Mouse (Mus musculus): ENCODE data around the gene E430018J23Rik. TPM values are rescaled to one million over a fixed set of nuclear protein-coding genes. Genes with fewer than 3 reads are reported as not detected.
"Not testable (repeated sequence)": the region's sequence is repeated elsewhere in the genome, so short reads cannot be mapped to it uniquely, and the experiment has no call there.

The E430018J23Rik gene
- 1 to 10 TPM; 1.2 to 1.3 TPM for total RNA-seq (2021)
- long read RNA-seq, experiment 1, partial matches to known transcripts, result 0 of 1 reads
- long read RNA-seq, experiment 1, other reads (novel, unspliced or antisense), result 1 of 1 reads
- long read RNA-seq, experiment 2, result 0 reads

DNA sequence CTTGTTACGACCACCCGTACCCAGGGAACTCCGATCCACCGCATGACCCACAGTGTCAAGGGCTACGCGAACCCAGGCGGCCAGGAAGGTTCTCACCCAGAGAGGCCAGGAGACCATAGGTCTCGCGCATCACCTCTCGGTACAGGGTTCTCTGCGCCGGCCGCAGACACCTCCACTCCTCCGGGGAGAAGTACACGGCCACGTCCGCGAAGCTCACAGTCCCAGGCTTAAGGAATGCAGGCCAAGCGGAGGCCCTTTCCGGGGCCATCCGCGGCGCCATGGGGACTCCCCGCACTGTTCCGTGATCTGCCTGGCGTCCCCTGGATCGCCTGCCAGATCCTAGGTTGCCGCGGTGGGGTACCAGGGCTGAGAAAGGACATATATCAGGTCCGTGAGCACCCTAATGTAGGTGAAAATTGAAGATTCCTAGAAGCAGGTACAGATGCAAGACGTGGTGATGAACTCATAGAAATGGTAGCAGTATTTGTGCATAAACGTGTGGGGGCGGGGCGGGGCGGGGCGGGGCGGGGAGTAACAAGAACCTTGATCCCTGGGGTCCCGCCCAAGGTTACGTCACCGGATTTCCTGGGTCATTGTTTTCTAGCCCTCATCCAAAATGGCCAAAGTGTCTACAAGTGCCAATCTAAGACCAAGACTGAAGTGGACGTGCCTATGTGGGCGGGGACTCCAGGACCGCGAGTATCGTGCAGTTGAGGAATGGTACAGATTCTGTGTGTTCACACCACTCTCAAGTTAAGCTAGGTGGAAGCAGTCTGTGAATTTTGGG is at the start of gene E430018J23Rik:
TSS of gene E430018J23Rik (minus strand) at position 473 of the 787 bp plus-strand sequence.
- intact Hi-C loops (cut with DNase I), result no loop called here
- DNase-seq, result peak; percentile 96
- no peak for TF ChIP-seq CTCF (IDR thresholded peaks at IDR 0.05)
- H3K4me3 ChIP-seq, result peak within 1 kb of the TSS; percentile 87
- H3K27ac ChIP-seq, result peak within 1 kb of the TSS; percentile 93

DNA sequence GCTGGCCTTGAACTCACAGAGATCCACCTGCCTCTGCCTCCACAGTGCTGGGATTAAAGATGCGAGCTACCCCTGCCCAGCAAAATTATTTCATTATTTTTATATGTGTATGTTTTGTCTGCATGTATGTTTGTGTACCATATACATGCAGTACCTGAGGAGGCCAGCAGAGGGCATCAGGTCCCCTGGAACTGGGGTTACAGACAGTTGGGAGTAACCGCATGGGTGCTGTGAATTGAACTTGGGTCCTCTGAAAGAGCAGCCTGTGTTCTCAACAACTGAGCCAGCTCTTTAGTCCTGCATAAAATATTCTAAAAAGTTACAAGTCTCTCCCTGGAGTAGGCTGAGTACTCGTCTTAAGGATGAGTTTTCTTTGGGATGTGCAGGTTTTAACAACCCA is 44.3 kb upstream of the E430018J23Rik start:
- intact Hi-C loops (cut with DNase I), result no loop called here
- TF ChIP-seq CTCF (IDR thresholded peaks at IDR 0.05), result peak; percentile 55
- no peak for DNase-seq
- H3K27ac ChIP-seq, result no peak overlapping the region
- no peak overlapping the region for H3K4me3 ChIP-seq

DNA sequence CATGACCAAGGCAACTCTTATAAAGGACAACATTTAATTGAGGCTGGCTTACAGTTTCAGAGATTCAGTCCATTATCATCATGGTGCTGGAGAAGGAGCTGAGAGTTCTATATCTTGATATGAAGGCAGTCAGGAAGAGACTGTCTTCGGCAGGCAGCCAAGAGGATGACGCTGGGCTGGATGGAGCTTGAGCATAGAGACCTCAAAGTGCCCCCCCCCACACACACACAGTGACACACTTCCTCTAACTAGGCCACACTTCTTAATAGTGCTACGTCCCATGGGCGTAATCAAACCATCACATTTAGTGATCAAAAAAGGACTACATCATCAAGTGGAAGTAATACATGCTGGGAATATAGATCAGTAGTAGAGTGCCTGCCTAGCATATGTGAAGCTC is 41.8 kb upstream of the E430018J23Rik start:
- Histone ChIP-seq H3K4me3 (no peak overlapping the region), H3K27ac (no peak overlapping the region)
- no peak for DNase-seq
- no peak for TF ChIP-seq CTCF (IDR thresholded peaks at IDR 0.05)
- intact Hi-C loops (cut with DNase I), result no loop called here

DNA sequence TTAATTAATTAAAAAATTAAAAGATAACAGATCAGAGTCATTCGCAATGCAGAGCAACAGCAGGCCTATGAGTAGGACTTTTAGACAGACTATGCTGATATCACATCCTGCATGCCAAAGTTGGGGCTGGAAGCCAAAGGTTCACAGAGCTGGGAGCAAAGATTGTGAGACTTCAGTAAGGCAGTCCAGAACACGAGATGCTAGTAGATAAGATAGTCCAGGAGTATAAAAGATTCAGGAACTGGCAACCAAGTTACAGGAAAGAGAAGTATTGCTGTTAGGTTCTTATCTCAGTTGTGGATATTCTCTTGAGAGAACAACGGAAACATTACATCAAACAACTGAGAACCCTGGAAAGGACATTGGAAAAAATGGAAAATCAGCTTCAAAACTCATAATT is 32.9 kb upstream of the E430018J23Rik start:
- DNase-seq, result no peak
- H3K4me3 ChIP-seq, result no peak overlapping the region
- no peak for TF ChIP-seq CTCF (IDR thresholded peaks at IDR 0.05)
- intact Hi-C loops (cut with DNase I), result no loop called here
- no peak overlapping the region for H3K27ac ChIP-seq

DNA sequence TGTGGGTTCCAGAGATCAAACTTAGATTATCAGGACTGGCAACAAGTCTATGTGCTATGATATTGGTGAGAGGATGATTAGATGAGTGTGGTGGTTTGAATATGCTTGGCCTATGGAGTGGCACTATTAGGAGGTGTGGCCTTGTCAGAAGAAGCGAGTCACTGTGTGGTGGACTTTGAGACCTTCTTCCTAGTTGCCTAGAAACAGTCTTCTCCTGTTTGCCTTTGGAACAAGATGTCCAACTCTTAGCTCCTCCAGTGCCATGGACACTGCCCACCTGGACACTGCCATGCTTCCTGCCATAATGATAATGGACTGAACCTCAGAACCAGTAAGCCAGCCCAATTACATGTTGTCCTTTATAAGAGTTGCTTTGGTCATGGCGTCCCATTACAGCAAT is 32.5 kb upstream of the E430018J23Rik start:
- no peak overlapping the region for H3K27ac ChIP-seq
- intact Hi-C loops (cut with DNase I), result no loop called here
- no peak overlapping the region for H3K4me3 ChIP-seq

DNA sequence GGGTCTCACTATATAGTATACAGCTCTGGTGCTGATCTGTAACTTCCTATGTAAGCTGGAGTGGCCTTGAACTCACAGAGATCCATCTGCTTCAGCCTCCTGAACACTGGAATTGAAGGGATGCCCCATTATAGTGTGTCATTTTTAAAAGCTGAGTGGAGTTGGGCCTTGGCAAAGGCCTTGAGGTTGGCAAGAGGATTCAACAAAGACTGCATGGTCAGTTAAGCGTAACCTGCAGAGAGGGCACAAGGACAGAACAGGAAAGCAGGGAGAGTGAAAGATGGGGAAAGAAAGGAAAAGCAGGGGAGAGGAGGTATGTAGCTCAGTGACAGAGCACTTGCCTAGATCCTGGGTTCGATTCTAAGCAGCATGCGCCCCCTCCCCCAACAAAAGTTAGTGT is 31.9 kb upstream of the E430018J23Rik start:
- H3K4me3 ChIP-seq, result no peak overlapping the region
- no peak overlapping the region for H3K27ac ChIP-seq
- no peak for TF ChIP-seq CTCF (IDR thresholded peaks at IDR 0.05)
- no peak for DNase-seq
- intact Hi-C loops (cut with DNase I), result no loop called here

More for the DNA sequence above, 32.5 kb upstream of the E430018J23Rik start:
- DNase-seq, result no peak
- no peak for TF ChIP-seq CTCF (IDR thresholded peaks at IDR 0.05)

DNA sequence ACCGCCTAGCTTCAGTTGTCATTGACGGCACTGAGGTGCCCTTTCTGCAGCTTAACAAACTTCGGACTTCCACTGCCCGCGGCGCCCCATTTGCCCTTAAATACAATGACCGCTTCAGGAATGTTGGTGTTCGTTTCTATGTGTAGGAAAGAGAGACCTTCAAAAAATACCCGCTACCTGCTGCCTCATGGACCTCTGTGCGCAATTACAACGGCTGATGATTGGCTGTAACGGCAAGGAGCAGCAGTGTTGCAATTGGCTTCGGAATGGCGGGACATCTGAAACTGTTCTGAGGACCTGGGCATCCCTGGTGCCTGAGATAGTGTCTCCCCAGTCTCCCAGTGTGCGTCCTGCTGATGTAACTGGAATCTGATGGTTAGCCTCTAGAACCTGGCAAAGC is 28.8 kb upstream of the E430018J23Rik start:
- intact Hi-C loops (cut with DNase I), result no loop called here
- no peak for TF ChIP-seq CTCF (IDR thresholded peaks at IDR 0.05)
- DNase-seq, result peak; percentile 43
- peak overlapping the region; percentile 90 for H3K27ac ChIP-seq
- H3K4me3 ChIP-seq, result peak overlapping the region; percentile 88

DNA sequence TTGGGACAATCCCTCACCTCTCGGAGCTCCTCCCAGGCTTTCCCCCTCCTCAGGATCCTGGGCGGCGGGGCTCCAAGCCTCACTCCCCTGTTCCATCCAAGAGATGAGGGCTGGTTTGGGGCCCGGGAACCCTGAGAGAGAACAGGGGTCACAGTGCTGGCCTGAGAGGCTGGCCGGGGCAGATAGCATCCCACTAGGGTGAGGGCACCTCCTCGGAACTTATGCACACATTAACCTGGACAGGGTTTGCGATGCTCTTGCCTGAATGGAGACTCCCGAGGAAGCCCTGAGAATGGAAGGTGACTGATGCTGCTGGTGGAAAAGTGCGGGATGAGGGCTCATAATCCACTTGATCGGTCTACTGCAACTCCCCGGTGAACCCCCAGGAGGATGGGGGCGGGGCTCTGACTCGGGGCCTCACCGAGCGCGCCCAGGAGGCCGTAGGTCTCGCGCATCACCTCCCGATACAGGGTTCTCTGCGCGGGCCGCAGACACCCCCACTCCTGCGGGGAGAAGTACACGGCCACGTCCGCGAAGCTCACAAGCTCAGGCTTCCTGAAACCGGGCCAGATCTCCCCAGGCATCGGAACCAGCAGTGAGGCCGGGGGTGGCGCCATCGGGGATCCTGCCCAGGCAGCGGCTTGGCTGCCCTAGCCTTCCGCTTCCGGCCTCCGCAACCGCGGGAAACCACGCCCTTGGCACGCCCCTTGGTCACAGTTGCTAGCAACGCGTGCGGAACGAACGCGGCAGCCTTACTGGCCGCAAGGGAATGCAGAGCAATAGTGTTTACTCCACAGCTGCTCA is 28.2 kb upstream of the E430018J23Rik start, which contains the start of gene Zfp688:
TSS of gene Zfp688 (minus strand) at position 681 of the 804 bp plus-strand sequence.
- peak; percentile 14 for TF ChIP-seq CTCF (IDR thresholded peaks at IDR 0.05)
- peak within 1 kb of the TSS; percentile 90 for H3K27ac ChIP-seq
- peak; percentile 97 for DNase-seq
- peak within 1 kb of the TSS; percentile 88 for H3K4me3 ChIP-seq
- intact Hi-C loops (cut with DNase I), result no loop called here

DNA sequence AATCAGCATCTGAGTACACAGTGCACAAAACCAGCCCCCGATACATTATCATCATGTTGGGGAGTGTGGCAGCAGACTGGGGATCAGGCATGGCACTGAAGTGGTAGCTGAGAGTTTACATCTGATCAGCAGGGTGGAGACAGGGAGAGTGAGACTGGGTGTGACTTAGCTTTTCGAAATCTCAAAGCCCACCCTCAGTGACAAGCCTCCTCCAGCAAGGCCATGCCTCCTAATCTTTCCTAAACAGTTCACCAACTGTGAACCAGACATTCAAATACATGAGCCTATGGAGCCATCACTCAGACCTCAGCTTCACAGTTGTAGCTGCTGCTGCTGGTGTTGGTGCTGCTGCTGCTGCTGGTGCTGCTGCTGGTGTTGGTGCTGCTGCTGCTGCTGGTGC is 18.0 kb upstream of the E430018J23Rik start:
- no peak overlapping the region for H3K4me3 ChIP-seq
- no peak overlapping the region for H3K27ac ChIP-seq
- intact Hi-C loops (cut with DNase I), result loop anchor here (5.0 kb wide), 1 partner anchor 56 kb away; no protein-coding TSS in a partner anchor
- no peak for TF ChIP-seq CTCF (IDR thresholded peaks at IDR 0.05)
- no peak for DNase-seq

DNA sequence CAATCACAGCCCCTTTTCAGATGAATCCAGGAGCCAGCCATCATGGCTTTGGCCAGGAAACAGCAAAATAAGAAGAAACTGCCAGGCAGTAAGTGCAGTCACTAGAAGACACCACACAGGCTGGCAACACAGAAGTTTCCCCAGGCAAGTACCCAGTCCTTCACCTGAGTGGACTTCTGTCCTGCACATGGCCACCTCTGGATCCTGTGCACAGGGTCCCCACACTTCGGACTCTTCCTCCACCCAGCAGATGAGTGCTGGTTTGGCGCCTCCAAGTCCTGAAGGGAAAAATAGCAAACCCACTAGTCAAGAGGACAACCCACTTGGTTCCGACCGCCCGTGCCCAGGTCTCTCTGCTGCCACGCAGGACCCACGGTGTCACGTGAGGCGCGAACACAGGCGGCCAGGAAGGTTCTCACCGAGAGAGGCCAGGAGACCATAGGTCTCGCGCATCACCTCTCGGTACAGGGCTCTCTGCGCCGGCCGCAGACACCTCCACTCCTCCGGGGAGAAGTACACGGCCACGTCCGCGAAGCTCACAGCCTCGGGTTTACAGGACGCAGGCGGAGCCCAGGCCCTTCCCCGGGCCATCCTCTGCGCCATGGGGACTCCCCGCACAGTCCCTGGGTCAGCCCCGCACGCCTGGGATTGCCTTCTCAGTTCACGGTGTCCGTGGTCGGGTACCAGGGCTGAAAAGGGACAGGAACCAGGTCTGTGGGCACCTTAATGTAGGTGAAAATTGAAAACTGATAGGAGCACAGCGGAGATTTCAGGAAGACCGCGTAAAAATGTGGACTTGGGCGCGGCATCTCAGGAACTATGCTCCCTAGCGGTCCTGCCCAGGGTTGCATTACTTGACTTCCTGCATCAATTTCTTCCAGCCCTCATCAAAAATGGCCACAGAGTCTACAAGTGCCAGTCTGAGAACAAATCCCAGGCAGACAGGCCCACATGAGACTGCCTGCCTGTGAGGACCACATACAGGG is 12.9 kb upstream of the E430018J23Rik start, which contains the start of gene Zfp764:
TSS of gene Zfp764 (minus strand) at position 821 of the 986 bp plus-strand sequence.
- Histone ChIP-seq H3K4me3 (peak within 1 kb of the TSS; percentile 88), H3K27ac (peak within 1 kb of the TSS; percentile 91)
- intact Hi-C loops (cut with DNase I), result loop anchor here (5.0 kb wide), 3 partner anchors 41 to 99 kb away; partner anchors contain the start of gene Zfp689
- TF ChIP-seq CTCF (IDR thresholded peaks at IDR 0.05), result peak; percentile 82
- DNase-seq, result peak; percentile 84

DNA sequence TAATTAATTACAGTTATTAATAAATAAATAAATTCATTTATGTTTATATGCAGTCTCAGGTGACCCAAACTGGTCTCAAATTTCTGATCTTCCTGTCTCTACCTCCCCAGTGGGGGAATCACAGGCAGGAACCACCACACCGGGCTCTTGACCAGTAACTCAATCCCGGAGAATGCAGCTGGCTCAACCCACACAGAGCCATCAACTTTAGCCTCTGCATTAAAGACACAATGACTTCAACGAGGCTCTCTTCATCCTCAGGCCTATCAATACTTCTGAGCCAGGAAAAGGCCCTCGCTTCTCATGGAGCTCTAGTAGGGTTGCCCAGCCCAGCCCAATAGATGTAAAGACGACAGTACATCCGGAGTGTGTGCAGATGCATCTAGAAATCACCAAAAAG is 10.7 kb upstream of the E430018J23Rik start:
- DNase-seq; intact Hi-C loops (cut with DNase I); H3K27ac ChIP-seq; H3K4me3 ChIP-seq: not testable (repeated sequence)

DNA sequence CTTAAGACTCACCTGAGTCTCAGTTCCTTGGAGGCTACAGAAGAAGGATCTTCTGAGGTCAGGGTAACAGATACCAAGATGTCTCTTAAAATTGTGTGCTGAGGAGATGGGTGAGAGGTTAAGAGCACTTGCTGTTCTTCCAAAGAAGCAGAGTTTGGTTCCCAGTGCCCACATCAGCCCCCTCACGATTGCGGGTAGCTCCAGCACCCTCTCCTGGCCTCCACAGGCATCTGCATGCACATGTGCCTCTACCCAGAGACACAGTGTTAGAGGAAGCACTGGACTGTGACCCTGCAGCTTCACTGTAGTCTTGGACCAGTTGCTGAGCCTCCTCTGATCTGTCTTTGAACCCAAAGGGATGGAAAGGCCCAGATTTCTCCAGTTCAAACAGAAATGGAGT is 9.6 kb upstream of the E430018J23Rik start:
- DNase-seq, result no peak
- peak; percentile 17; the same call in 1 of the 2 replicates for TF ChIP-seq CTCF (IDR thresholded peaks at IDR 0.05)
- Histone ChIP-seq H3K4me3 (no peak overlapping the region), H3K27ac (no peak overlapping the region)
- intact Hi-C loops (cut with DNase I), result no loop called here

All from gastrocnemius, adult 2 months (tissue).